Mouse (Mus musculus): ENCODE results near the gene AI854703. TPM values are rescaled to one million over a fixed set of nuclear protein-coding genes. Genes with fewer than 3 reads are reported as not detected.

AI854703 gene
- 24.4 and 24.5 TPM in 2 replicates for total RNA-seq (2014; rRNA removed)
- polyA plus RNA-seq (2015; fragmentation: Nextera tagmentation; extraction: Ambion mirVana) = 18.5 and 23.8 TPM in 2 replicates

DNA sequence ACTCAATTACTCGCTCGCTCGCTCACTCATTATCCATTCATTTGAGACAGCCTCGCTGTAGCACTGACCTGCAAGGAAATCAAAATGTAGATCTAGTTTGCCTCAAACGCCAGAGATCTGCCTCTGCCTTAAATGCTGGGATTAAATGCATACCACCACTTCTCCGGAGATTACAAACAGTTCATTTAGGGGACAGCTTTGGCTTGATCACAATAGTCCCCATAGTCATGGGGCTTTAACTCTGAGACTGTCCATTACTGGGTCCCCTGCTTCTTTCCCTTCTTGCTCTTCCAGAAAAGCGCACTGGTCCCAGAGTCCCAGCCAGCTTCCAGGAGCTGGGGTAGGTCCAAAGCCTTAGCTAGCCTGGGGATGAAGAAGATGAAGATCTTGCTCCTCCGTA lies at the start of gene AI854703:
AI854703 (plus strand) TSS at position 301 of the 400 bp plus-strand sequence.
- no peaks in the 10 kb centered on the region for H3K27me3 ChIP-seq (ENCODE audit: insufficient read depth, low read length)
- no peak within 1 kb of the TSS for H3K27ac ChIP-seq (ENCODE audit: low read depth, low read length)
- H3K36me3 ChIP-seq (ENCODE audit: insufficient read depth) = 0 out of 2 replicates have a peak, but pooled peaks cover 2% of the 10 kb centered on the region
- H3K4me1 ChIP-seq (ENCODE audit: insufficient read depth) = peaks cover 6% of the 10 kb centered on the region
- no peak for TF ChIP-seq CTCF (IDR thresholded peaks at IDR 0.05; ENCODE audit: low read depth)
- DNase-seq = no peak
- peak within 1 kb of the TSS; percentile 55 for H3K4me3 ChIP-seq (ENCODE audit: low read depth, low read length)
- no peak for ATAC-seq
- WGBS = 15% methylated on average over 8 of the region's 8 CpGs
- H3K9ac ChIP-seq = peak within 1 kb of the TSS; percentile 57
- peak within 1 kb of the TSS; percentile 81 for H3K4me2 ChIP-seq (ENCODE audit: low read depth)
- H3K9me3 ChIP-seq (ENCODE audit: low read length) = no peaks in the 10 kb centered on the region

DNA sequence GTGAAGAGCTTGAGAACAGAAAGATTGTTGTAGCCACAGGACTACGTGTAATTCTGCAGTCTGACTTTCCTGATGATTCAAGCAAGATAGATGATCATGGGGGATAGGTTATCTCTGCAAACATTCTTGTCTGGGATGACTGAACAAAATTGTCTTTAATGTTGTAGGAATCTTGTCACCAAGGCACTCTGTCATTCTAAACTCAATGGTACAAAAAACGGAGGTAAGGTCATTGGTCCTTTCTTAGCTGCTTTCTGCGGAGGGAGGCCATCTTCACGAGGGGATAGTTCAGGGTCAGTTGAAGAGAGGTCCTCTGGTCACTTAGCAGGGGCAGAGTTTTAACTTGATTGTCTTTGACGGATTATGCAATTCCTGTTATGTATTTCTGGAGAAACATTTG lies 47.8 kb upstream of the AI854703 start:
- Histone ChIP-seq H3K27me3 (ENCODE audit: insufficient read depth, low read length) (no peaks in the 10 kb centered on the region), H3K4me3 (ENCODE audit: low read depth, low read length) (no peak overlapping the region), H3K36me3 (ENCODE audit: insufficient read depth) (no peaks in the 10 kb centered on the region), H3K27ac (ENCODE audit: low read depth, low read length) (no peak overlapping the region), H3K4me1 (ENCODE audit: insufficient read depth) (no peaks in the 10 kb centered on the region), H3K9ac (no peak overlapping the region), H3K4me2 (ENCODE audit: low read depth) (no peak overlapping the region), H3K9me3 (ENCODE audit: low read length) (no peaks in the 10 kb centered on the region)
- DNase-seq (no peak), ATAC-seq (no peak)
- no peak for TF ChIP-seq CTCF (IDR thresholded peaks at IDR 0.05; ENCODE audit: low read depth)
- WGBS = 69% methylated on average over 5 of the region's 5 CpGs

DNA sequence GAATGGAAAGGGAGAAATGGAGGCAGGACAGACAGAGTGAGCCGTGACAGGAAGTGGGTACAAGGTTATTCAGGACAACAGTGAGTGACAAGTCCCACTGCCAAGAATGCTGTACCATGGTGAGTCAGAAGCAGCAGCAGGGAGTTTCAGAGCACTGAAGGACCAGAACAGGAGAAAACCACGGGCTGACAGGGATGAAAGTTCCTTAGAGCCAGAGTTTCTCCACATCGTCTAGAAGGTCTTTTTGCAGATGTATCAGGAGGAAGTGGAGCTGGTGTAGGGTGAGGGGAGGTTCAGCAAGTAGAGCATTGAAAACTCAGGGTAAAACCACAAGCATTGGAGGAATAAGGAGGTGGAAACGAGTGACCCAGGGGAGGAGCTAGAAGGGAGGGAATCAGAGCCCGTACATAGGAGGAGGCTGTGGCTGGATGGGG lies 47.3 kb upstream of the AI854703 start:
- Histone ChIP-seq H3K9ac (no peak overlapping the region), H3K4me1 (ENCODE audit: insufficient read depth) (no peaks in the 10 kb centered on the region), H3K27me3 (ENCODE audit: insufficient read depth, low read length) (no peaks in the 10 kb centered on the region), H3K4me3 (ENCODE audit: low read depth, low read length) (no peak overlapping the region), H3K27ac (ENCODE audit: low read depth, low read length) (no peak overlapping the region), H3K9me3 (ENCODE audit: low read length) (no peaks in the 10 kb centered on the region), H3K36me3 (ENCODE audit: insufficient read depth) (no peaks in the 10 kb centered on the region), H3K4me2 (ENCODE audit: low read depth) (no peak overlapping the region)
- 42% methylated on average over 5 of the region's 5 CpGs for WGBS
- DNase-seq (no peak), ATAC-seq (no peak)
- TF ChIP-seq CTCF (IDR thresholded peaks at IDR 0.05; ENCODE audit: low read depth) = no peak

DNA sequence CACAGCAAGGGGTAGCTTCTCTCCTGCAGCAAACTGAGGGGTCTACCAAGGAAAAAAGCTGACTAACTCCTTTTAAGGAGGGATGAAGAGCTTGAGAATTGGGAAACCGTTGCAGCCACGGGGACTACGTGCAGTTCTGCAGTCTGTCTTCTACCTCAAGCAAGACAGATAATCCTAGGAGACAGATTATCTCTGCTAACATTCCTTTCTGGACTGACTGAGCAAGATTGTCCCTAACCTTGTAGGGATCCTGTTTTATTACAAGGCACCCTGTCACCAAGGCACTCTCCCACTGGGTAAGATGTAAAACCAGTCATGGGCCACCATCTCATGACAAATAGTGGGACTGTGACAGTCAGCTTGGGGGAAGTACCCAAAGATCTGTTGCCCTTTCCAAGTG lies 45.3 kb upstream of the AI854703 start:
- DNase-seq (no peak), ATAC-seq (no peak)
- H3K27ac ChIP-seq (ENCODE audit: low read depth, low read length) = no peak overlapping the region
- H3K36me3 ChIP-seq (ENCODE audit: insufficient read depth) = no peaks in the 10 kb centered on the region
- 40% methylated on average over 3 of the region's 3 CpGs for WGBS
- H3K9ac ChIP-seq = no peak overlapping the region
- no peak overlapping the region for H3K4me3 ChIP-seq (ENCODE audit: low read depth, low read length)
- H3K4me1 ChIP-seq (ENCODE audit: insufficient read depth) = no peaks in the 10 kb centered on the region
- no peaks in the 10 kb centered on the region for H3K9me3 ChIP-seq (ENCODE audit: low read length)
- H3K4me2 ChIP-seq (ENCODE audit: low read depth) = no peak overlapping the region
- TF ChIP-seq CTCF (IDR thresholded peaks at IDR 0.05; ENCODE audit: low read depth) = no peak
- H3K27me3 ChIP-seq (ENCODE audit: insufficient read depth, low read length) = no peaks in the 10 kb centered on the region

DNA sequence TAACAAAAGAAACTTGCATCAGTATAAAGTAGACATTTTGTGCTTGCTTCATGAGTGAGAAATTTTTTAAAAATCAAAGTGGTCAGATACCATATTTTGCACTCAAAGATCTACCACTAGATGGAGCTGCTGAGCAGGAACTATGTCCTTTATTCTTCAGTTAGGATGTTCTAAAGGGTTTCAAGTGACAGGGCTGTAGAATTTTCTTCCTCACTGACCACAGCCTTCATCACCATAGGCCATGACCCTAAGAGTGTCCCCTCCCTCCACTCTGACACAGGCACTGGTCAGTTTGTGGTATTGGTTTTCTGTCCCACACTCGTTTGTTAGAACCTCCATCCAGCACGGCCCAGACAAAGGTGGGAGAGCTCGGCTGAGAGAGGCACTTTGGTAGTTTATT lies 44.5 kb upstream of the AI854703 start:
- 61% methylated on average over 3 of the region's 3 CpGs for WGBS
- H3K4me2 ChIP-seq (ENCODE audit: low read depth) = no peak overlapping the region
- peak; percentile 59; the same call in 1 of the 2 replicates for ATAC-seq
- H3K4me1 ChIP-seq (ENCODE audit: insufficient read depth) = no peaks in the 10 kb centered on the region
- no peaks in the 10 kb centered on the region for H3K9me3 ChIP-seq (ENCODE audit: low read length)
- no peaks in the 10 kb centered on the region for H3K36me3 ChIP-seq (ENCODE audit: insufficient read depth)
- H3K27me3 ChIP-seq (ENCODE audit: insufficient read depth, low read length) = no peaks in the 10 kb centered on the region
- H3K27ac ChIP-seq (ENCODE audit: low read depth, low read length) = no peak overlapping the region
- no peak overlapping the region for H3K4me3 ChIP-seq (ENCODE audit: low read depth, low read length)
- H3K9ac ChIP-seq = no peak overlapping the region
- DNase-seq = peak; percentile 83
- peak; percentile 83 for TF ChIP-seq CTCF (IDR thresholded peaks at IDR 0.05; ENCODE audit: low read depth)

DNA sequence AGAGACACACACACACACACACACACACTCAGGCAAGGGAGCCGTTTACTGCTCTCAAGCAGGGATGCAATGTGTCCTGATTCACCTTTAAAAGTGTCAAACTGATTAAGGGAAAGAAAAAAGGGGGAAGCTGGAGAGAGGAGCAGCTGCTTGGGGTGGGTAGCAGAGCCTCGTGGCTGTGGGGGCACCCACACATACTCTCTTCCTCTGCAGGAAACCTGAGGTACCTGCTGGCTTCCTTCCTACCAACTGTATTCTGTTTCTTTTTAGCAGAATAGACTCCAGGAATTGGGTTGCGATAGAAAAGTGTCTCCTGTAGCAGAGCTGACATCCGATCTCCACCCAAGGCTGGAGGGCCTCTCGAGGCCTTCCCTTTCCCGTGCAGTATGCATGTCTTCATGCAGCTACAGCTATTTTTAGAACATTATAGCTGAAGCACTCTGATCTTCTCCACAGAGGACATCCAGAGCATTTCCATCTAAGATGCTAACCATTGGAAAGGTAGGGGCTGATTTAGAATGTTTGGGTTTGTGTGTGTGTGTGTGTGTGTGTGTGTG lies 37.3 kb upstream of the AI854703 start, which contains the start of gene Gm45021:
Gm45021 (plus strand) TSS at position 417 of the 557 bp plus-strand sequence.
- Histone ChIP-seq H3K4me1 (ENCODE audit: insufficient read depth) (0 out of 2 replicates have a peak, but pooled peaks cover 3% of the 10 kb centered on the region), H3K9me3 (ENCODE audit: low read length) (no peaks in the 10 kb centered on the region), H3K27ac (ENCODE audit: low read depth, low read length) (no peak within 1 kb of the TSS), H3K36me3 (ENCODE audit: insufficient read depth) (no peaks in the 10 kb centered on the region), H3K4me3 (ENCODE audit: low read depth, low read length) (no peak within 1 kb of the TSS), H3K27me3 (ENCODE audit: insufficient read depth, low read length) (no peaks in the 10 kb centered on the region), H3K4me2 (ENCODE audit: low read depth) (no peak within 1 kb of the TSS), H3K9ac (no peak within 1 kb of the TSS)
- WGBS = 72% methylated on average over 6 of the region's 6 CpGs
- TF ChIP-seq CTCF (IDR thresholded peaks at IDR 0.05; ENCODE audit: low read depth) = no peak
- ATAC-seq (no peak), DNase-seq (no peak)

DNA sequence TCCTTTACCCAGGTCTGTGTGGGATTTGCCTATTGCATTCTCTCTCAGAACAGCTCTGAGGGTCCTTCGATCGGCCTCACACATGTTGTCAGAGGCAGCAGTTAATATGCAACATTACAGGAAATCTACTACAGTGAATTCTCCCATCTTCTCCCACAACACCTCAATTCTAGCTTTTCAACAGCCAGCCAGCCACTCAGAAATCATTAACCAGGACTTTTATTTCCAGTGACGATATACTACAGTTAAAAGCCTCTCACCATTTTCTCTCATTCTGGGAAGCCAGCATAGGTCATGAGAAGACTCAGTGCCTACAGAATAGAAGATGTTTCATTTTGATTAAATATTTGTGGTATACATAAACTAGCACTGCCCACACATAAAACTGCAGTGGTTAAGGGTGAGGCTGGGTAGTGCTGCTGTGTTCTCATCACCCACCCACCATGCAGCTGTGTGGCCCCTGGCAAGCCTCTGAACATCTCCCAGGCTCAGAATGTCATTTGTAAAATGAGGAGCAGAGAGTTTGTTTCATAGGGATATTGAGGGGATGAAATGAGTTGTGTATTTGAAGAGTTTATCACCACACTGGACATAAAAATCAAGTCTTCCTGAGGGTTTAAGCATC lies 35.2 kb upstream of the AI854703 start:
- Histone ChIP-seq H3K36me3 (ENCODE audit: insufficient read depth) (peaks cover 3% of the 10 kb centered on the region), H3K9me3 (ENCODE audit: low read length) (no peaks in the 10 kb centered on the region; the same call in 1 of the 2 replicates), H3K27ac (ENCODE audit: low read depth, low read length) (no peak overlapping the region), H3K27me3 (ENCODE audit: insufficient read depth, low read length) (no peaks in the 10 kb centered on the region), H3K9ac (no peak overlapping the region), H3K4me3 (ENCODE audit: low read depth, low read length) (no peak overlapping the region), H3K4me1 (ENCODE audit: insufficient read depth) (0 out of 2 replicates have a peak, but pooled peaks cover 3% of the 10 kb centered on the region), H3K4me2 (ENCODE audit: low read depth) (no peak overlapping the region)
- TF ChIP-seq CTCF (IDR thresholded peaks at IDR 0.05; ENCODE audit: low read depth) = no peak
- ATAC-seq (no peak), DNase-seq (no peak)
- 91% methylated on average over 3 of the region's 3 CpGs for WGBS
